Mouse (Mus musculus) large intestine, adult 2 months (tissue): ENCODE measurements around the gene Mif4gd. TPM values are rescaled to one million over a fixed set of nuclear protein-coding genes. Genes with fewer than 3 reads are reported as not detected.
"Not testable (repeated sequence)": the region's sequence is repeated elsewhere in the genome, so short reads cannot be mapped to it uniquely, and the experiment has no call there.

ENCODE experiments used
- DNase-seq: peaks from one replicate; pipeline ENCODE4 v3.0.0-alpha.2; 2012; ENCODE audit warnings: low read depth, low spot score
- WGBS: fragments of 180-500 bp; shearing (Covaris S2); methylation state at CpG from one replicate; pipeline ENCODE4 v1.1.7; 2018; 5-methylcytosine and 5-hydroxymethylcytosine counted together
- polyA plus RNA-seq: library from polyadenylated mRNA; depleted of rRNA; stranded (reverse); fragments of >200 nt; gene quantifications from 2 replicates; pipeline ENCODE4 v1.2.3, GENCODE M21; 2012; rRNA removed

Mif4gd gene
- 112 and 114 TPM in 2 replicates for polyA plus RNA-seq

DNA sequence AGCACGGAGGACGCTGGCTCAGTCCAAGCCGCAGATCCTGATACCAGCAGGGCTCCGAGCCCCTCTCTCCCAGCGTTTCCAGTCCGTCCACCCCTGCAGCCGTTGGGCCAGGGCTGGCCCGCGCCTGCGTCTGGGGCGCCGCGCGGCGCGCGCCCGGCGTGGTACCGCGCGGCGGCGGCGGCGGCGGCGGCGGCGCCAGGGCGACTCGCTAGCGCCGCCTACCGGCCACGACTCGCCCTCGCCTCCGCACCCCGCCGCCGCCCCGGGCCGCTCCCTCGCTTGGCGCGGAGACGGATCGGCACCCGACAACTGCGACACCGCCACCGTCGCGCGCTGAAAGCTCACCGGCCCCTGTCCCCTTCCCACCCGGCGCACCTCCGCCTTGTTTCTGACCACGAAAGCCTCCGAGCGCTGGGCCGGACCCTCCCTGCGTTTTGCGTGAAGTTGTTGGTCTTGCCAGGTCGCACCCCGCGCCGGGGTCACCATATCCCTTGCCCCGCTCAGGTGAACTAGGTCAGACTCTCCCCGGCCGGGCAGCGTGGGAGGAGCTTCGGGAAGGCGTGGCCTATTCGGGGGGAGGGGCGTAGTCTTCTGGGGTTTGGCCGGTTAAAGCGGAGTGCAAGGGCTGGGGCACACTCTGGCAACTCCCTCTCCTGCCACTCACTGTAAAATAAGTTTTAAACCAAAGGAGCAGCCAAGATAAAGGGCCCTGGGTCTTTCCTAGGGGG, at the start of gene Mif4gd:
TSS of gene Mif4gd (minus strand) at position 560 of the 728 bp plus-strand sequence.
- DNase-seq: peak; percentile 89
- WGBS: 1% methylated on average over 79 of the region's 80 CpGs

DNA sequence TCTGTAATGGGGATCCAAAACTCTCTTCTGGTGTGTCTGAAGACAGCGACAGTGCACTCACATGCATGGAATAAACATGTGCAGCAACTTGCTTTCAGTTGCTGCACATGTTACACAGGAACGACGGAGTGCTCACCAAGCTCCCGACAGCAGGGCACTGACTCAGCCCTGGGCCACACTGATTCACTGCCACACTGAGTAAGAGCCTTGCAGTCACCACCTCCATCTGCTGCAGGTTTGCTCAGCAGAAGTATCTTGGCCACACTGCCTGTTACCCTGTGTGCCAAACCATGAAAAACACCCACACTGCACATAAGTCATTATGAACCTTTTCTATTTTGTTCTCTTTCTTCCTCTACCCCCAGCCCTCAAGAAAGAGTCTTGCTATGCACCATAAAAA, 47.6 kb upstream of the Mif4gd start:
- no peak for DNase-seq
- 86% methylated on average over 4 of the region's 4 CpGs for WGBS

DNA sequence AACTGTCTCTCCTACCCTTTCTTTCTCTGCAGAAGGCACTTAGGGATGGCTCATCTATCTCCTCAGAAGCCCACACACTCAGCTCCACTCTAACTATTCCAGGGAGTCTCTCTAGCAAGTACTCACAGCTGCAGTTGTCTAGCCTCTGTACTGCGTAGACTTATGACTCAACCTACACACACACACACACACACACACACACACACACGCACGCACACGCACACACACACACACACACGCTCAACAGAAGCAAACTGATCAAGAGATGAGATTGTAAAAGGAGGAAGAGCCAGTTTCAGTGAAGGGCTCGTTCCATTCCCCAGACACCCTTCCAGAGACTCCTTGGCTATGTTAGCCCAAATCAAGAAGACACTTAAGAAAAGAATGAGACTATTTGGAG, 45.8 kb upstream of the Mif4gd start:
- WGBS: 78% methylated on average over 6 of the region's 6 CpGs
- no peak for DNase-seq

- DNase-seq: no peak
- WGBS: 63% methylated on average over 2 of the region's 2 CpGs
These were observed 41.4 kb upstream of the Mif4gd start for GRCm38 (mm10) chr11:115654128-115654527.

DNA sequence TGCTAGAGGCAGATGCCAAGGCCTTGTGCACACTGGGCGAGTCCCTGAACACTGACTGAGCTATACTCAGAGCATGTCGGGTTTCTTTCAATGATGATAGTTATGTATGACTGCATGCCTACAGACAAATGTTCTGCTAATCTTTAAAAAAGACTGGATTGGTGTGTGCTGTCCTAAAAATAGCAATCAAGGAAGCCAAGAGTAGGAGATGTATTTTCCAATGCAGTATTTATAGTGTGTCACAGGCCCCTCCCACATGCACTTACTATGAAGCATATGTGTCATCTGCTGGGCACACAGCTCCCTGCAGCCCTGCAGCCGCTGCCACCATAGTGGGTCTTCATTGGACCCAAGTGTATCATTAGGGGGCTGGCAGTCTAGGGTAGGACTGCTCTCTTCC, 40.4 kb upstream of the Mif4gd start:
- WGBS: 83% methylated on average over 3 of the region's 3 CpGs

GRCm38 (mm10) chr11:115651680-115652079, 38.9 kb upstream of the Mif4gd start:
- DNase-seq: no peak
- WGBS: 83% methylated on average over 3 of the region's 3 CpGs

More for the DNA sequence above, 40.4 kb upstream of the Mif4gd start:
- no peak for DNase-seq

GRCm38 (mm10) chr11:115649706-115650105, 36.9 kb upstream of the Mif4gd start:
- WGBS: 71% methylated on average over 10 of the region's 10 CpGs
- DNase-seq: no peak

GRCm38 (mm10) chr11:115647459-115647858, 34.7 kb upstream of the Mif4gd start:
- DNase-seq: no peak
- 17% methylated on average over 6 of the region's 6 CpGs for WGBS

GRCm38 (mm10) chr11:115646439-115646838, 33.7 kb upstream of the Mif4gd start:
- WGBS: 90% methylated on average over 9 of the region's 9 CpGs

DNA sequence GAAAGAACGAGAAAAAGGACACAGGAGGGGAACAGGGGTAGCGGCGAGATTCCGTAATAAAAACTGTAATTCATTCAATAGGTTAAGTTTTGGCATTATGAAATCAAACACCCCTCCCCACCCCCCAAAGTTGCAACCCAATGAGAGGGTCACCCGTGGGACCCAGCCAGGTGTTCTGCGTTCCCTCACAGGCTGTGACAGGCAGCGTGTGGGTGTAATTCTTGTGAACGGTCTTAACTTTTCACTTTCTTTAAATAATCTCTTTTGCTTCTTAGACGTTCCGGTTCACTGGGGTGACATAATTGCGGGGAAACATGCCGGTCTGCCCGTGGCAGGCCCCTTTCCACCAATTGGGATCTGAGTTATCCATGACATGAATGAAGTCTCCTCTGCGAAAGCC, 32.7 kb upstream of the Mif4gd start:
- WGBS: 88% methylated on average over 14 of the region's 14 CpGs

More at GRCm38 (mm10) chr11:115646439-115646838, 33.7 kb upstream of the Mif4gd start:
- DNase-seq: no peak

GRCm38 (mm10) chr11:115644308-115644707, 31.5 kb upstream of the Mif4gd start:
- 91% methylated on average over 13 of the region's 13 CpGs for WGBS
- DNase-seq: no peak

More for the DNA sequence above, 32.7 kb upstream of the Mif4gd start:
- DNase-seq: not testable (repeated sequence)

DNA sequence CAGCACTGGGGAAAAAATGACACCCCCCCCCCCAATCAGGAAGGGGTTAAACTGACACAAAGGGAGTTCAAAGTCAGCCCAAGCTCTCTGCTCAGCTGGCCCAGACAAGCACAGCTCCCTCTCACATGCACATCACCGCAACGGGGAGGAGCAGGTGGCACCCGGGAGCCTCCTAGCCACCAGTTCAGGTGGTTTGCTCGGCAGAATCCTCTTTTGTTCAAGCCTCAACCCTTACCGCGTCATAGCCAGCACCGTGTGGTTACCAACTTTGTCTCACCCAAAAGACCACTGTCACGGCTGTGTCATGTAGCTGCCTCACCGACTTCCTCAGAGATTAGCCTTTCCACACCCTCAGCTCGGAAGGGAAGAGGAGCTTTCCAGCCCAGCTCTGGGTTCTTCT, 30.5 kb upstream of the Mif4gd start:
- no peak for DNase-seq
- 73% methylated on average over 10 of the region's 10 CpGs for whole genome bisulfite sequencing

GRCm38 (mm10) chr11:115642705-115643104, 29.9 kb upstream of the Mif4gd start:
- WGBS: 100% methylated on average over 2 of the region's 2 CpGs
- DNase-seq: no peak

- WGBS: 81% methylated on average over 4 of the region's 4 CpGs
- no peak for DNase-seq
These were observed 28.9 kb upstream of the Mif4gd start for GRCm38 (mm10) chr11:115641664-115642036.

DNA sequence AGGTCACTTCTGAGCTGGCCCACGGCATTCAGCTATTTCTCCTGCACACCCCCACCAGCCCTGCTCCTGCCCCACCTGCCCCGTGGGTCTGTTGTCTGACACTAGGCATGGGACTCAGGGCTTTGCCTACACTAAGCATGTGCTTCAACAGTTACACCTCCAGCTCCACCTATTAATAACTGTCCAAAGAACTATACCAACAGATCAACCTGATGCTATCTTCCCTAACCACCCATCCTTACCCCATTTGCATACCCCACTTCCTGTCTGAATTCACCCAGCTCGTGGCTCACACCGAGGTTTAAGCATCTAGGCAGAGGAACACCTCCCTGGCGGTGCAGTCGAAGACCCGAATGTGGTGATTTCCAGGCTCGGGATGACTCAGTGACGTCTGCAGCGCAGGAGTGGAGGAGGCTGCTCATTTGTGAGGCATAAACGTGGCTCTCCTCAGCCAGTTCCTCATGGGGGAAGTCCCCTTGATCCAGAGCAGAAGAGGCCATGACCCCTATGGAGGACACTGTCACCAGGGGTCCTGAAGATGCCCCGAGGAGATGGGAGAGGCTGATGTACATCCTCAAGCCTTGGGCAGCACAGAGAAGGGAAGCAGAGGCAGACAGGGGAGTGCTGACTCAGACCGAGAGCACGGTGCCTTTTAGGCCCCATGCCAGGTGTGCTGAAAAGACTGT, 28.4 kb upstream of the Mif4gd start:
- WGBS: 50% methylated on average over 14 of the region's 14 CpGs
- no peak for DNase-seq

- no peak for DNase-seq
- WGBS: 91% methylated on average over 3 of the region's 4 CpGs
These were observed 27.6 kb upstream of the Mif4gd start for GRCm38 (mm10) chr11:115640311-115640828.

GRCm38 (mm10) chr11:115639540-115639939, 26.8 kb upstream of the Mif4gd start:
- whole genome bisulfite sequencing: 48% methylated on average over 4 of the region's 4 CpGs
- DNase-seq: no peak

- no peak for DNase-seq
- WGBS: 54% methylated on average over 5 of the region's 5 CpGs
These were observed 26.0 kb upstream of the Mif4gd start for GRCm38 (mm10) chr11:115638498-115639409.

DNA sequence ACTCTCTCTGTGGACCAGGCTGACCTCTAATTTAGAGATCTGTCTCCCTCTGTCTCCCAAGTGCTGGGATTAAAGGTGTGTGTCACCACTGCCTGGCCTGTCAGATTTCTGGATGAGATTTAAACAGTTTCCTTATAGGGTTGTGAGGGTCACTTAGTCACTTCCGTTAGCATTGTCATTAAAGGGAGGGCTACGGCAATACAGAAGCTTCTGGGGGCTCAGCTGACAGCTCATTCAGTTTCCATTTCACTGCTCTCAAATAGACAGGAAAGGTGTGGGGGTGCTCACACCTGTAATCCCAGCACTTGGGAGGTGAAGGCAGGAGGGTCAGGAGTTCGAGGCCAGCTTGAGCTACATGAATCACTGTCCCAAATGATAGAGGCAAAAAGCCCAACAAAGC, 24.2 kb upstream of the Mif4gd start:
- no peak for DNase-seq
- 64% methylated on average over 3 of the region's 3 CpGs for WGBS

DNA sequence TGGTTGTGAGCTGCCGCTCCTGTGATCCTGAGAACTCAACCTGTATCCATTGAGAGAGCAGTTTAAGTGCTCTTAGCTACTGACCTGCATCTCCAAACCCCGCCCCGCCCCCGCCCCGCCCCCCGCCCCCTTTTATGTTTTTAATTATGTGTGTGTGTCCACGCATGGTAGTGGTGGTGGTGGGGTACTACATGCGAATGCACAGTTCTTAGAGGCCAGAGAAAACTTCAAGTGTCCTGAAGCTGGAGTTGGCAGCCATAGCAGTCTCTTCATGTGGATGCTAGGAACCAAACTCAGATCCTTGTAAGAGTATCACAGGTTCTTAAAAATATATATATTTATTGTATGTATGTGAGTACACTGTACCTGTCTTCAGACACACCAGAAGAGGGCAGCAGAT, 22.7 kb upstream of the Mif4gd start:
- no peak for DNase-seq
- 75% methylated on average over 8 of the region's 8 CpGs for WGBS
